Mouse (Mus musculus) right cerebral cortex, postnatal 4 days (tissue): ENCODE data around the gene Robo3.
A peak's percentile ranks its signal among the peaks of the same experiment; 100 is the strongest.

Experiments
- DNase-seq: peaks from one replicate; pipeline ENCODE4 v3.0.0-alpha.2; 2022

Gene Robo3

GRCm38 (mm10) chr9:37432720-37433421 is at the start of gene Robo3:
Gene Robo3, minus strand, starts transcription at chr9:37433246.
- no peak for DNase-seq

DNA sequence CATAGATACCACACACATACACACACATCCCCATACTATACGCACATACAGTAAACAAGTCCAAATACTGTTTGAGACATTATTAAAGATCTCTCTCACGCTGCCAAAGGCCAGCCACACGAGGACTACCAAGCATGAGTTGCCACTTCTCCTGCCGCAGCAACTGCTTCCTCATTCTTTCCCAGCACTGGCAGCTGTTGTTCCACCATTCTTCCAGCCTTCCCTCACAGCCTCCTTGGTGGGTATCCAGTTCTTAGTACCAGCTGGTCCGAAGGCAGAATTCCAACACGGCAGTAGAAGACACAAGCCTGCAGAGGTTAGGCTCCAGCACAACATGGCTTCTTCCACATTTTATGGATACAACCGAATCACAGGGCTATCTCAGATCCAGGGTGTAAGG is 41.9 kb upstream of the Robo3 start:
- no peak for DNase-seq

- no peak for DNase-seq
Measured at GRCm38 (mm10) chr9:37473611-37474125, 40.6 kb upstream of the Robo3 start.

- DNase-seq = peak; percentile 38
Measured at GRCm38 (mm10) chr9:37462764-37463163, 29.7 kb upstream of the Robo3 start.

- DNase-seq = no peak
Measured at GRCm38 (mm10) chr9:37461571-37461970, 28.5 kb upstream of the Robo3 start.

GRCm38 (mm10) chr9:37460961-37461340 is 27.9 kb upstream of the Robo3 start:
- DNase-seq = no peak

GRCm38 (mm10) chr9:37460043-37460960 is 27.3 kb upstream of the Robo3 start:
- DNase-seq = peak; percentile 66

DNA sequence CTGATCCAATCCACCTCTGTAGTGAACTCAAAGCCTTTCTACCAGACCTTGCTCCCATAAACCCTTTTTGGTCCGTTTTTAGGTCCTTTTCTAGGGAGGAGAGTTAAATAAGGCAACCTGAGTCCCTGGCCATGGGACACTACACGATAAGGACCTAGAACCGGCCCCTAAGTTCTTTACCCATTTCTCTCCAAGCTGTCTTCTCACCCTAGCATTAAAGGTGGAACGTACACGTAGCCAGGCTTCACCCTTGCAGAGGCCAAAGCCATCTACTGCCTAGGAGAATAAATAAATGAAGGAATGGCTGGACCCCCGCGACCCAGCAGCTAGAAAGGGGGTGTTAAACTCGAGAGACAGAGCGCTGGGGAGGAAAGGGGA is 26.6 kb upstream of the Robo3 start:
- DNase-seq = no peak

- no peak for DNase-seq
Measured at GRCm38 (mm10) chr9:37457151-37457550, 24.1 kb upstream of the Robo3 start.

DNA sequence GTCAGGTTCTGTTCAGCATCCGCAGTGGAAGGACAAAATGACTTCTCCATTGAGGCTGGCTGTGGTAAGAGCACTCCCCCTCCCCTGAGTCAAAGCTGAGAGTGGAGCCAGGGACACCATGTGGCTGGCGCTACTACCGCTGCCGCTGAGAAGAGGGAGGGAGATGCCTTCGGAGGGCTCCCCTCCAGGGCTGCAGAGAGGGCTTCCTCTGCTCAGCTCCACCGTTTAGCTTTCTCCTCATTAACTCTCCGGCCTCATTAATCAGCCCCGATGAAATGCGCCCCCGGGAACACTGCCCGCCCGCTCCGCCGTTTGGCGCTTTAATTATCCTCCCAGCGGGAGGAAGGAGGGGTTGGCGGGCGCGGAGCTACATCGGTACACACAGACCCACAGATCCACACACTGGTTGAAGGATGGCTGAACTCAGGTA is 23.4 kb upstream of the Robo3 start:
- DNase-seq = peak; percentile 70

DNA sequence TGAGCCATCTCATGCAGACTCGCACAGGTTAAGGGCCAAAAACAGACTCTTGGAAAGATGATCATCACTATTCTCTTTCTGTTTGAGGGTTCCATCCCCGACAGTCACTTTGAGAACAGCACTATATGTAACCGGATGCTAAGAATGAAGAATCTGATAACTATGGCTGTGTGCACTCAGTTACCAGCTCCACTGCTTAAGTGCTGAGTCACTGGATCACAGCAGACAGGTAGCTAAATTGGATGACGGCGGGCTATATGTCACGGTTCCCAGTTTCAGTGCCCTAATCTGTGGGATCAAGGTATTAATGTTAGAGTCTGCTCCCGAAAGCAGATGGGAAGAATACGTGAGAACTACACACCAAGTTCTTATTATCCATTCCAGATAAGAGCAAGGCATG is 22.8 kb upstream of the Robo3 start:
- no peak for DNase-seq

DNA sequence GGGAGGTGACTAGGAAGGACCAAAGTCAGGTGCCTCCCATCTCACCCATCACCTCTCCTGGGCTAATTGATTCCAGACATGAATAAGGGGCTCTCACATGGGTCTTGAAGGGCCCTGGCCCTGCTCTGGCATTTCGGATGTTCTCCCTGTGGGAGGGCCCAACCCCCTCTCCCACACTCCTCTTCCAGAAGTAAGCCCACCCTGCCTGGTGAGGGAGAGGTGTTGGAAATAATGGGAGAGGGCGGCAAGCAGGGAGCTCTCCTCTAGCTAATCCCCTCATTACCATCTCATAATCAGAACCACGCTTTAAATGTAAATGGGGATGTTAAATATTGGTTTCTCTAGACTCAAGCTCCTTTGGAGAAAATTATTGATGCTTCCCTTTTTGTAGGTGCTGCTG is 21.9 kb upstream of the Robo3 start:
- DNase-seq = no peak

GRCm38 (mm10) chr9:37454011-37454492 is 21.0 kb upstream of the Robo3 start:
- no peak for DNase-seq

GRCm38 (mm10) chr9:37453328-37453727 is 20.3 kb upstream of the Robo3 start:
- no peak for DNase-seq

DNA sequence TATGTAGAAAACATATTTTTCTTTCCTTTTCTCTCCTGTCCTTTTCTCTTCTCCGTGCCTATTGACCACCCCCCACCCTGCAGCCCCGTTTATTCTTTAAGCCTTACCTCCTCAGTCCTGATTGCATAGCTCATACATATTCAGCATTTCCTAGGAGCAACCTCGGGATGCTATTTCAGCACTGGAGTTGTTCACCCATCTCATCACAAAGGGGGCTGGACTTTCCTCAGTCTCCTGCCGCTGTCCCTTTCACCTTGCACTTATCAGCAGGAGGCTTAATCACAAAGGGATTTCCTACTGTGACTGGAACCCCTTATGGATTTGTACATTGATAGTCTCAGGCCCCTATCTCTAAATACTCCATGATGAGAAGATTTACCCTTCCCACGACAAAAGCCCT is 19.4 kb upstream of the Robo3 start:
- DNase-seq = no peak

- DNase-seq = no peak
Measured at GRCm38 (mm10) chr9:37437772-37438735, 5.0 kb upstream of the Robo3 start.

- no peak for DNase-seq
Measured at GRCm38 (mm10) chr9:37435616-37436015, 2.6 kb upstream of the Robo3 start.

GRCm38 (mm10) chr9:37434932-37435331 is 1.9 kb upstream of the Robo3 start:
- no peak for DNase-seq

DNA sequence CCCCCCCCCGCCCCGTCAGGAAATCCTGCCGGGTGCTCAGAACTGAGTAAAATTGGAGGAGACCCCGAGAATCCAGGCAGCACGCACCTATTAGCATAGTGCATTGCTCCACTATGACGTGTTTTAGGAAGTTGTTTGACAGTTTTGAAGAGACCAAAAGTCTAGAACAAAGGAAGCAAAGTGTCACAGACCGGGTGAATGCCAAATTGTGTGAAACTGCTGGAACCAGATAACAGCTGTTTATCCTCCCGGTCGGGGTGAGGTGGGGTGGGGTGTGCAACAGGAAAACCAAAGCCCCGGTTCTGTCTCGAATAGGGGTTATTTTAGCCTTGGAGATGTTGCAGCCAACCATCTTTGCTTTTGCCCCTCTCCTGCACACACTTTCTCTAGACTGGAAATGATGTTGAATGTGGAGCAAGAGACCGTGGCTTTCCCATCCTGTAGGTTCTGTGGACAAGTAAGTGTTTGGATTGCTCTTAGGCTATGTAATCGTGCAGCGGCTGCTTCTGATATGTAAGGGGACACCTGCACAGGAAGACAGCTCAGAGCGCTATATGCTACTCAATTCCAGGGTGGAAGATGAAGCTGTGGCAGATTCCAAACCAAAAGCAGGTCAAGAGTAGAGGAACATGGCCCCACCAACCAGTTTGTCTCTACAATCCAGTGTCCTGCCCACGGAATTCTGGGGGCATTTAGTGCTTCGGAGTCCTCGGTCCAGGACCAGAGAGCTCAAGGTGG is 946 bp upstream of the Robo3 start:
- no peak for DNase-seq

- DNase-seq = peak; percentile 56
Measured at GRCm38 (mm10) chr9:37432026-37432666, 900 bp downstream of the Robo3 start.

- DNase-seq = peak; percentile 96
Measured at GRCm38 (mm10) chr9:37430582-37430981, 2.5 kb downstream of the Robo3 start.
